Mouse (Mus musculus): ENCODE measurements at regions not wholly inside any gene's neighbourhood (a gene's known extent, or its start where the extent isn't known, plus 50 kb on each side); places are given as distances from the start of the nearest gene placed in this dataset.

GRCm38 (mm10) chr16:29884899-29885298, 179.3 kb upstream of the Hes1 start:
- no peak for TF ChIP-seq CTCF (IDR thresholded peaks at IDR 0.05; ENCODE audit: control insufficient read depth, insufficient read depth, low read length)
- TF ChIP-seq POLR2A (IDR thresholded peaks at IDR 0.05; ENCODE audit: borderline replicate concordance, control insufficient read depth, low read depth, low read length): no peak
